Mouse (Mus musculus): Measurements from ENCODE around the gene Casp3.

The Casp3 gene

GRCm38 (mm10) chr8:46680671-46681365 lies 63.7 kb downstream of the Casp3 start:
- in situ Hi-C loops (cut with MboI, MseI): no loop called here

- in situ Hi-C loops (cut with MboI, MseI): no loop called here
Measured at GRCm38 (mm10) chr8:46686664-46687336, 69.7 kb downstream of the Casp3 start.

Data from regulatory T cell (primary cell).